Mouse (Mus musculus): Measurements from ENCODE around the gene D930048N14Rik. TPM values are rescaled to one million over a fixed set of nuclear protein-coding genes. Genes with fewer than 3 reads are reported as not detected.
"Not testable (repeated sequence)": the region's sequence is repeated elsewhere in the genome, so short reads cannot be mapped to it uniquely, and the experiment has no call there.

Gene D930048N14Rik
- polyA plus RNA-seq (2015; fragmentation: Nextera tagmentation; extraction: Ambion mirVana) = 1.2 TPM in 2 replicates

GRCm38 (mm10) chr11:51650691-51651515, at the start of gene D930048N14Rik, which contains the start of gene N4bp3:
TSS of gene D930048N14Rik (plus strand) at chr11:51650954.
TSS of gene N4bp3 (minus strand) at chr11:51650842.
- peak within 1 kb of the TSS; percentile 95 for H3K4me2 ChIP-seq (ENCODE audit: low read length)
- H3K4me3 ChIP-seq (ENCODE audit: low read depth, low read length) = peak within 1 kb of the TSS; percentile 77
- no peaks in the 10 kb centered on the region for H3K36me3 ChIP-seq (ENCODE audit: control insufficient read depth, insufficient read depth, low read length)
- no peaks in the 10 kb centered on the region for H3K9me3 ChIP-seq (replicated peaks; ENCODE audit: control insufficient read depth, low read length, poor library complexity, severe bottlenecking)
- peaks cover 14% of the 10 kb centered on the region for H3K4me1 ChIP-seq (ENCODE audit: control insufficient read depth, insufficient read depth, low read length)
- peaks cover 6% of the 10 kb centered on the region; the same call in 1 of the 2 replicates for H3K27me3 ChIP-seq (ENCODE audit: control insufficient read depth, insufficient read depth, low read depth, low read length)
- no peak within 1 kb of the TSS; the same call in 1 of the 2 replicates for H3K27ac ChIP-seq (ENCODE audit: low read length)
- ATAC-seq = peak; percentile 80
- WGBS = 2% methylated on average over 57 of the region's 70 CpGs
- H3K9ac ChIP-seq (ENCODE audit: low read depth, low read length) = peak within 1 kb of the TSS; percentile 82

DNA sequence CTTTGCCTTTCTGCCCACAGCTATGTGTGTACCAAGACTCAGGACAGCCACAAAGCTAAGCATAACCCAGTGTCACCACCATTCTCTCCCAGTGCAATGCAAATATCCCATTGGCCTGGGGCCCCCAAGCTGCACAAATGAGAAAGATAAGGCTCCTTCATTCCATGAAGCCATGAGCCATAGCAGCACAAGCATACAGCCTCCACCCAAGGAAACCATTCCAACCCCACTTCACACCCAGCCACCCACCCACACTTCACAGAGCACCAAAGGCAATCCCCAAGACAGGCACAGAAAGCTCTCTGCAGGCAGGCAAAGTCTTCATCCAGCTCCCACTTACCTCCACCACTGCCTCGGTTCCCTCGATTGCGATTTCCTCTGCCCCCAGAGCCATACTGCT, 48.5 kb upstream of the D930048N14Rik start:
- WGBS = 88% methylated on average over 3 of the region's 3 CpGs
- no peak for ATAC-seq
- peaks cover 28% of the 10 kb centered on the region for H3K4me1 ChIP-seq (ENCODE audit: control insufficient read depth, insufficient read depth, low read length)
- no peaks in the 10 kb centered on the region for H3K27me3 ChIP-seq (ENCODE audit: control insufficient read depth, insufficient read depth, low read depth, low read length)
- no peak overlapping the region for H3K9ac ChIP-seq (ENCODE audit: low read depth, low read length)
- H3K4me2 ChIP-seq (ENCODE audit: low read length) = no peak overlapping the region
- no peak overlapping the region for H3K4me3 ChIP-seq (ENCODE audit: low read depth, low read length)
- H3K36me3 ChIP-seq (ENCODE audit: control insufficient read depth, insufficient read depth, low read length) = peaks cover 55% of the 10 kb centered on the region
- no peaks in the 10 kb centered on the region for H3K9me3 ChIP-seq (replicated peaks; ENCODE audit: control insufficient read depth, low read length, poor library complexity, severe bottlenecking)
- H3K27ac ChIP-seq (ENCODE audit: low read length) = no peak overlapping the region

- peaks cover 29% of the 10 kb centered on the region for H3K4me1 ChIP-seq (ENCODE audit: control insufficient read depth, insufficient read depth, low read length)
- no peaks in the 10 kb centered on the region for H3K9me3 ChIP-seq (replicated peaks; ENCODE audit: control insufficient read depth, low read length, poor library complexity, severe bottlenecking)
- WGBS = under 1% methylated on average over 71 of the region's 81 CpGs
- ATAC-seq = peak; percentile 54
- H3K9ac ChIP-seq (ENCODE audit: low read depth, low read length) = peak overlapping the region; percentile 99
- H3K27me3 ChIP-seq (ENCODE audit: control insufficient read depth, insufficient read depth, low read depth, low read length) = no peaks in the 10 kb centered on the region
- H3K36me3 ChIP-seq (ENCODE audit: control insufficient read depth, insufficient read depth, low read length) = peaks cover 29% of the 10 kb centered on the region
- H3K4me2 ChIP-seq (ENCODE audit: low read length) = peak overlapping the region; percentile 71
- peak overlapping the region; percentile 91 for H3K4me3 ChIP-seq (ENCODE audit: low read depth, low read length)
- peak overlapping the region; percentile 96 for H3K27ac ChIP-seq (ENCODE audit: low read length)
Measured at GRCm38 (mm10) chr11:51605602-51606446, 44.9 kb upstream of the D930048N14Rik start.

DNA sequence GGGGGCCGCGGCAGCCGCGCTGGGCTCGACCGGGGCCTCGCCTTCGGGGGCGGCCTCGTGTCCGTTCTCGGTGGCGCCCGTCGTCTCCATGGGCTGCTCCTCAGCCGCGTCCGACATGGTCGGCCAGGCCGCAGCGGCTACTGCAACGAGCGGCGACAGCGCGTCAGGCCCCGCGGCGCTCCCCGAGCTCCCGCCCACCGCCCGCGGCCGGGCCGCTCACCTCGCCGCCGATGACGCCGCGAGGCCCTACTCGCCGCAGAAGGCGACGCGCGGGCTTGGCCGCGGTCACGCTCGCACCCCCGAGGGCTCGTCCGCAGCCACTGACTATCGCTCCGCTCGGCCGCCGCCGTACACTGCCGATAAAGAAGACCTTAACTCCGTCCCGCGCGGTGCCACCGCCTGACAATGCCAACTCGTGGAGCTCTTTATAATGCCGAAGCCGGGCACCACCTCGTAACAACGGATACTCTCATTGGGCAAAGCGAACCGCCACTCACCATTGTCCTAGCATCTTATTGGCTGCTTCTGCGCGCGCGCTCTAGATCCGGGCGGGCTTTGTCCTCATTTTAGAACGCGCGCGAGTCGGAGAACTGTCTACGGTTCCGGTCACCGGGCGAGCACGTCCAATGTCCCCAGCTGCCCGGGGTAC, 44.2 kb upstream of the D930048N14Rik start, which contains the start of gene Hnrnpab:
Gene Hnrnpab, minus strand, starts transcription at position 401 of the 649 bp plus-strand sequence.
- Histone ChIP-seq H3K4me3 (ENCODE audit: low read depth, low read length) (peak within 1 kb of the TSS; percentile 91), H3K9ac (ENCODE audit: low read depth, low read length) (peak within 1 kb of the TSS; percentile 99), H3K27ac (ENCODE audit: low read length) (peak within 1 kb of the TSS; percentile 96), H3K9me3 (replicated peaks; ENCODE audit: control insufficient read depth, low read length, poor library complexity, severe bottlenecking) (no peaks in the 10 kb centered on the region), H3K36me3 (ENCODE audit: control insufficient read depth, insufficient read depth, low read length) (peaks cover 22% of the 10 kb centered on the region), H3K4me2 (ENCODE audit: low read length) (peak within 1 kb of the TSS; percentile 86), H3K27me3 (ENCODE audit: control insufficient read depth, insufficient read depth, low read depth, low read length) (no peaks in the 10 kb centered on the region), H3K4me1 (ENCODE audit: control insufficient read depth, insufficient read depth, low read length) (peaks cover 29% of the 10 kb centered on the region)
- WGBS = under 1% methylated on average over 83 of the region's 91 CpGs
- peak; percentile 97 for ATAC-seq

DNA sequence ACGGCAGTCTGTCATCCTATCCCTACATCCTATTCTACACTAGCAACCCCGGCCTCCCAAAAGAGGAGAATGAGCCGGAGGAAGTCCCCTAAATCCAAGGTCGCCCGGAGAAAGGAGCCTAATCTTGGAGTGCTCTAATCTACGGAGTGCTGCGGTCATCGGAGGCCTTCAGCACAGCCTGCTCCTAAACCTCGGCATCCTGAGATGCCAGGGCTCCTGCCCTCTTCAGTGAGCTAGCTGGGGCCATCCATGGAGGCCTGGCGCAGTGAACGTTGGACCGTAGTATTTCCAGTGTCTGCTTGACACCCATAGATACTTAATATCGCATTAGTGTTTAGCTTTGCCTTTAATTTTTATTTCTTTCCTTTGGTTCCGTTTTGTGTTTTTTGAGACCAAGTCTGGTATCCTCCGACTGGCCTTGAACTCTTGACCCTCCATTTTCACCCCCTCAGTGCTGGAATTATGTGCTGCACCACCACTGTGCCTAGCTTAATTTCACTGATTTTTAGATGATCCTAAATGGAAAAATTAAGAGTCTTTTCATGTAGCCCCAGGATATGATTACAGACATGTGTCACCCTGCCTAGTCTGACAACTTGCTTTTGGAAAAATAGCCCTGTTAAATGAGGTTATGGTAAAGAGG, 43.5 kb upstream of the D930048N14Rik start:
- Histone ChIP-seq H3K4me2 (ENCODE audit: low read length) (peak overlapping the region; percentile 86), H3K4me3 (ENCODE audit: low read depth, low read length) (peak overlapping the region; percentile 91), H3K9ac (ENCODE audit: low read depth, low read length) (peak overlapping the region; percentile 99), H3K4me1 (ENCODE audit: control insufficient read depth, insufficient read depth, low read length) (peaks cover 29% of the 10 kb centered on the region), H3K27me3 (ENCODE audit: control insufficient read depth, insufficient read depth, low read depth, low read length) (no peaks in the 10 kb centered on the region), H3K9me3 (replicated peaks; ENCODE audit: control insufficient read depth, low read length, poor library complexity, severe bottlenecking) (no peaks in the 10 kb centered on the region), H3K36me3 (ENCODE audit: control insufficient read depth, insufficient read depth, low read length) (peaks cover 16% of the 10 kb centered on the region), H3K27ac (ENCODE audit: low read length) (peak overlapping the region; percentile 96)
- ATAC-seq = peak; percentile 71
- WGBS = 8% methylated on average over 15 of the region's 15 CpGs

GRCm38 (mm10) chr11:51609266-51609909, 41.4 kb upstream of the D930048N14Rik start:
- Histone ChIP-seq H3K9ac (ENCODE audit: low read depth, low read length) (no peak overlapping the region), H3K36me3 (ENCODE audit: control insufficient read depth, insufficient read depth, low read length) (no peaks in the 10 kb centered on the region; the same call in 1 of the 2 replicates), H3K4me1 (ENCODE audit: control insufficient read depth, insufficient read depth, low read length) (peaks cover 16% of the 10 kb centered on the region), H3K4me3 (ENCODE audit: low read depth, low read length) (no peak overlapping the region), H3K27me3 (ENCODE audit: control insufficient read depth, insufficient read depth, low read depth, low read length) (no peaks in the 10 kb centered on the region), H3K9me3 (replicated peaks; ENCODE audit: control insufficient read depth, low read length, poor library complexity, severe bottlenecking) (no peaks in the 10 kb centered on the region), H3K4me2 (ENCODE audit: low read length) (no peak overlapping the region), H3K27ac (ENCODE audit: low read length) (no peak overlapping the region)
- no peak for ATAC-seq
- WGBS = 86% methylated on average over 3 of the region's 3 CpGs

GRCm38 (mm10) chr11:51609940-51610339, 40.8 kb upstream of the D930048N14Rik start:
- H3K36me3 ChIP-seq (ENCODE audit: control insufficient read depth, insufficient read depth, low read length); H3K9me3 ChIP-seq (replicated peaks; ENCODE audit: control insufficient read depth, low read length, poor library complexity, severe bottlenecking); H3K9ac ChIP-seq (ENCODE audit: low read depth, low read length); H3K27me3 ChIP-seq (ENCODE audit: control insufficient read depth, insufficient read depth, low read depth, low read length); H3K4me2 ChIP-seq (ENCODE audit: low read length); H3K4me3 ChIP-seq (ENCODE audit: low read depth, low read length); H3K27ac ChIP-seq (ENCODE audit: low read length); ATAC-seq: not testable (repeated sequence)
- 92% methylated on average over 5 of the region's 5 CpGs for WGBS
- peaks cover 11% of the 10 kb centered on the region for H3K4me1 ChIP-seq (ENCODE audit: control insufficient read depth, insufficient read depth, low read length)

DNA sequence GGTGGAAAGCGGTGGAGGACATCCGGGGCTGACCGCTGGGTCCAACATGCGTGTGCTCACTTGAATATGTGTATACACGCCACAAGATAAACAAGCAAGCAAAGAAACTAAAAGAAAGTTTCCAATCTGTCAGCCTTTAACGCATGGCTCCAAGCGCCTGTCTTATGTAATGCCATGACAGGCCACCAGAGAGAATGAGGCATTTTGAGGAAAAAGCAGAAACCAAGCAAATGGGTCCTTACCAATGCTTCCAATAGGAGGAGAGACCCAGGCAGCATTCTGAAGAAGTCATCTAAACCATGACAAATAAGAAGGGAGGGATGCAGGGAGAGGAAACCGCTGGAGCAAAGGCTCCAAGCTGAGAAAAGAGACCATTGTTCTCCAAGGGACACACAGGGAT, 36.5 kb upstream of the D930048N14Rik start:
- no peaks in the 10 kb centered on the region for H3K9me3 ChIP-seq (replicated peaks; ENCODE audit: control insufficient read depth, low read length, poor library complexity, severe bottlenecking)
- no peak overlapping the region for H3K27ac ChIP-seq (ENCODE audit: low read length)
- no peak overlapping the region for H3K4me2 ChIP-seq (ENCODE audit: low read length)
- H3K9ac ChIP-seq (ENCODE audit: low read depth, low read length) = no peak overlapping the region
- 0 out of 2 replicates have a peak, but pooled peaks cover 5% of the 10 kb centered on the region for H3K4me1 ChIP-seq (ENCODE audit: control insufficient read depth, insufficient read depth, low read length)
- WGBS = 79% methylated on average over 8 of the region's 8 CpGs
- no peaks in the 10 kb centered on the region for H3K27me3 ChIP-seq (ENCODE audit: control insufficient read depth, insufficient read depth, low read depth, low read length)
- H3K4me3 ChIP-seq (ENCODE audit: low read depth, low read length) = no peak overlapping the region
- no peak for ATAC-seq
- no peaks in the 10 kb centered on the region for H3K36me3 ChIP-seq (ENCODE audit: control insufficient read depth, insufficient read depth, low read length)
